Mouse (Mus musculus): ENCODE data around the gene Tnfrsf14. TPM values are rescaled to one million over a fixed set of nuclear protein-coding genes. Genes with fewer than 3 reads are reported as not detected.

Tnfrsf14 gene
- polyA plus RNA-seq (2012; rRNA removed), result 0.70 and 1.0 TPM in 2 replicates

DNA sequence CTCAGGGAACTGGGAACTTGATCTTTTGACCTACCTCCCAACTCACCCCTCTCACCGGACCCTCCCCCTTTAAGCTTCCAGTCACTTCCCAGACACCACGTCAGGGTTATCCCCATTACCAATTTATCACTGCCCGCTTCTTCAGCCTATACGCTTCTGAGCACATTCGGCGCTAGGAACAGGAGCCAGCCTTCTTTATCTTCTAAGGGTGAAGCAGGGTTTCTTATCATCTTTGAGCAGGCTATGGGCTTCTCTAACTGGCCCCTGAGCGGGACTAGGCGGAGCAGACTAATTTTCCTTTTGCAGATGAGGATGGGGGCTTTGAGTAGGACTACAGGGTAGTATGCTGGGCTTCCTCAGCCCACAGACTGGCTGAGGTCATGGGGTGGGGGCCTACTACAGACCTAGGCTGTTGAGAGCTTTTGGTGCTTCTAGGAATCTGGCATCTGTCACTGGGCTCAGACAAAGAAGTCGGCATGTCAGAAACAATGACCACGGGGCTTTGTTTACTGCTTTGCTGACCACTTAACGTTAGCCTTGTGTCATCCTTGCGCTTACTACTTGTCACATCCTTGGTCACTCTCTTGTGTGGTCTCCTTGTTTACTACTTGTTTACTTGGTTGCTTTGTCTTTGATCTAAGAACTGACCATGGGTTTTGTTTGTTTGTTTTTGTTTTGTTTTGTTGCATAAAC lies at the start of gene Tnfrsf14:
Gene Tnfrsf14 (minus strand): TSS at position 169 of the 693 bp plus-strand sequence.
- peak within 1 kb of the TSS; percentile 21; the same call in 1 of the 2 replicates for H3K27ac ChIP-seq (ENCODE audit: control insufficient read depth, insufficient read depth, low read depth, low read length)
- peak within 1 kb of the TSS; percentile 7; the same call in 1 of the 2 replicates for H3K4me3 ChIP-seq (ENCODE audit: control insufficient read depth, low read depth, low read length)

DNA sequence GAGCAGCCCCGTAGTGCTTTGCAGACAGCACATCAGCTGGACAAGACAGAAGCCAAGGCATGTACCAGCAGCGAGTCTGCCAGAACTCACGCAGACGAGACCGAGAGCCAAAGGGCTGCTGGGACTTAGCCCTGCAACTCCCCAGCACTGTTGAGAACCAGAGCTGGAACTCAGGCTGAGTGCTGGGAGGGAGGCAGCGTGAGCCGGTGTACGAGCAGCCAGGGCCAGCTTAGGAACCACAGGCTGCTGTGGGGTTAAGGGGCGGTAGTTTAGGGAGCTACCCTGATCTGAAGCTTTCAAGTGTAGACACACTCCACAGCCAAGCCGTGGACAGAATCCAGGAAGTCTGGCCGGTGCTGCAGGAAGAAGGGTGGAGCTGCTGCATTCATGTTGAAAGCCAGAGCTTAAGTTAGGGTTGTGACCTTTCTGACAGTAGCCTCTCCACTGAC lies 45.8 kb upstream of the Tnfrsf14 start:
- Histone ChIP-seq H3K36me3 (ENCODE audit: control insufficient read depth, insufficient read depth, low read length) (no peaks in the 10 kb centered on the region; the same call in 1 of the 2 replicates), H3K4me1 (ENCODE audit: control insufficient read depth, insufficient read depth, low read length) (no peaks in the 10 kb centered on the region), H3K27ac (ENCODE audit: control insufficient read depth, insufficient read depth, low read depth, low read length) (no peak overlapping the region), H3K4me3 (ENCODE audit: control insufficient read depth, low read depth, low read length) (no peak overlapping the region), H3K27me3 (ENCODE audit: control insufficient read depth, insufficient read depth, low read length) (no peaks in the 10 kb centered on the region)
- TF ChIP-seq CTCF (IDR thresholded peaks at IDR 0.05; ENCODE audit: control insufficient read depth, insufficient read depth, insufficient replicate concordance, low read depth, low read length) (no peak), POLR2A (IDR thresholded peaks at IDR 0.05; ENCODE audit: control insufficient read depth, low read depth, low read length) (no peak)

More for the DNA sequence above, at the start of gene Tnfrsf14:
- no peak for TF ChIP-seq CTCF (IDR thresholded peaks at IDR 0.05; ENCODE audit: control insufficient read depth, insufficient read depth, insufficient replicate concordance, low read depth, low read length)
- no peak for TF ChIP-seq POLR2A (IDR thresholded peaks at IDR 0.05; ENCODE audit: control insufficient read depth, low read depth, low read length)
- H3K4me1 ChIP-seq (ENCODE audit: control insufficient read depth, insufficient read depth, low read length), result no peaks in the 10 kb centered on the region
- H3K36me3 ChIP-seq (ENCODE audit: control insufficient read depth, insufficient read depth, low read length), result no peaks in the 10 kb centered on the region
- no peaks in the 10 kb centered on the region for H3K27me3 ChIP-seq (ENCODE audit: control insufficient read depth, insufficient read depth, low read length)

DNA sequence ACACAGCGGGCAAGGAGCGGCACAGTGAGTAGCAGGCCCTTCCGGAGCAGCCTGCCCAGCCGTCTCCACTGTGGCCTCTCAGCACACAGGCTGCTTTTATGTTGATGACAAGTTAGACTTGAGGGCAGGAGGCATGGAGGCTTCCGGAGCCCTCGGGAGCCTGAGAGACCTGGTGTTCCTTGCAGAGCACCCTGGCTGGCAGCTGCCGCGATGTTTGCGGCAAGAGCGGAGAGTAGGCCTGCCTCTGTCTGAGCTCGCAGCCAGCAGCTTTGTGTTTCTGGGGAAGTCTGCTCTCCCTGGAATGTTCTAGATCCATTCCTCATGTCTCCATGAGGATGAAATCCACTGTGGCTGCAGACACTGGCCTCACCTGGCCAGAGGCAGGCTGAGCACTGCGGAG lies 44.2 kb upstream of the Tnfrsf14 start:
- Histone ChIP-seq H3K36me3 (ENCODE audit: control insufficient read depth, insufficient read depth, low read length) (no peaks in the 10 kb centered on the region; the same call in 1 of the 2 replicates), H3K27me3 (ENCODE audit: control insufficient read depth, insufficient read depth, low read length) (no peaks in the 10 kb centered on the region), H3K4me3 (ENCODE audit: control insufficient read depth, low read depth, low read length) (no peak overlapping the region), H3K27ac (ENCODE audit: control insufficient read depth, insufficient read depth, low read depth, low read length) (no peak overlapping the region), H3K4me1 (ENCODE audit: control insufficient read depth, insufficient read depth, low read length) (no peaks in the 10 kb centered on the region)
- TF ChIP-seq POLR2A (IDR thresholded peaks at IDR 0.05; ENCODE audit: control insufficient read depth, low read depth, low read length), result no peak
- TF ChIP-seq CTCF (IDR thresholded peaks at IDR 0.05; ENCODE audit: control insufficient read depth, insufficient read depth, insufficient replicate concordance, low read depth, low read length), result no peak

DNA sequence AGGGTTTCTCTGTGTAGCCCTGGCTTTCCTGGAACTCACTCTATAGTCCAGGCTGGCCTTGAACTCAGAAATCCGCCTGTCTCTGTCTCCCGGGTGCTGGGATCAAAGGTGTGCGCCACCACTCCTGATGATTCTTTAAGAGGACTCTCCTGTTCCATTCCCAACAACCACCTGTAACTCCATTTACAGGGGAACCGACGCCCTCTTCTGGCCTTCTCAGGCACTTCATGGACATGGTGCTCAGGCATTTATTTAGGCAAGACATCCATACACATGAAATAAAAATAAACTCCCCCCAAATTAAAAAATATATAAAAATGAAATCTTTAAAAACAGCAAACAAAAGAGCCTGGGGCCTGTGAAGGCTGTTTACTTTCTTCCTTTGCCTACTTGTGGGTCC lies 38.8 kb upstream of the Tnfrsf14 start:
- Histone ChIP-seq H3K27me3 (ENCODE audit: control insufficient read depth, insufficient read depth, low read length) (no peaks in the 10 kb centered on the region), H3K4me3 (ENCODE audit: control insufficient read depth, low read depth, low read length) (no peak overlapping the region), H3K4me1 (ENCODE audit: control insufficient read depth, insufficient read depth, low read length) (peaks cover 14% of the 10 kb centered on the region), H3K27ac (ENCODE audit: control insufficient read depth, insufficient read depth, low read depth, low read length) (no peak overlapping the region), H3K36me3 (ENCODE audit: control insufficient read depth, insufficient read depth, low read length) (no peaks in the 10 kb centered on the region; the same call in 1 of the 2 replicates)
- TF ChIP-seq CTCF (IDR thresholded peaks at IDR 0.05; ENCODE audit: control insufficient read depth, insufficient read depth, insufficient replicate concordance, low read depth, low read length) (no peak), POLR2A (IDR thresholded peaks at IDR 0.05; ENCODE audit: control insufficient read depth, low read depth, low read length) (no peak)

DNA sequence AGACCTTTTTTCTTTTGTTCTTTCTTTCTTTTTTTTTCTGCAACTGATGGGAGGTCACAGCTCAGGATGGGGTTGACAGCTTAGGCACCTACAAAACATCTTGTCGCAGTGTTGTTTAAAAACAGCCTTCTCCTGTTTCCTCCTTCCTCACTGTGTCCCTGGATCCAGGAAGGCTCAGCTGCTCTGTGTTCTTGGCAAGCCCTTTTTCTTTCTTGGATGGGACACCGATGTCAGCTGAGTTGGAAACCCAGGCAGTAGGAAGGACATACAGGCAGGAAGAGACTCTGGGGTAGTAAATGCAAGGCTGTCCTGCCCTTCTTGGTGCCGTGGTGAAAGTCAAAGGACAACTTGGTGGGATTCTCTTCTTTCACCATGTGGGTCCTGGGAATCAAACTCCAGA lies 37.5 kb upstream of the Tnfrsf14 start:
- H3K27ac ChIP-seq (ENCODE audit: control insufficient read depth, insufficient read depth, low read depth, low read length), result no peak overlapping the region
- H3K36me3 ChIP-seq (ENCODE audit: control insufficient read depth, insufficient read depth, low read length), result no peaks in the 10 kb centered on the region; the same call in 1 of the 2 replicates
- H3K4me1 ChIP-seq (ENCODE audit: control insufficient read depth, insufficient read depth, low read length), result peaks cover 26% of the 10 kb centered on the region
- 0 out of 2 replicates have a peak, but pooled peaks cover 2% of the 10 kb centered on the region for H3K27me3 ChIP-seq (ENCODE audit: control insufficient read depth, insufficient read depth, low read length)
- TF ChIP-seq CTCF (IDR thresholded peaks at IDR 0.05; ENCODE audit: control insufficient read depth, insufficient read depth, insufficient replicate concordance, low read depth, low read length), result no peak
- no peak for TF ChIP-seq POLR2A (IDR thresholded peaks at IDR 0.05; ENCODE audit: control insufficient read depth, low read depth, low read length)
- no peak overlapping the region for H3K4me3 ChIP-seq (ENCODE audit: control insufficient read depth, low read depth, low read length)

DNA sequence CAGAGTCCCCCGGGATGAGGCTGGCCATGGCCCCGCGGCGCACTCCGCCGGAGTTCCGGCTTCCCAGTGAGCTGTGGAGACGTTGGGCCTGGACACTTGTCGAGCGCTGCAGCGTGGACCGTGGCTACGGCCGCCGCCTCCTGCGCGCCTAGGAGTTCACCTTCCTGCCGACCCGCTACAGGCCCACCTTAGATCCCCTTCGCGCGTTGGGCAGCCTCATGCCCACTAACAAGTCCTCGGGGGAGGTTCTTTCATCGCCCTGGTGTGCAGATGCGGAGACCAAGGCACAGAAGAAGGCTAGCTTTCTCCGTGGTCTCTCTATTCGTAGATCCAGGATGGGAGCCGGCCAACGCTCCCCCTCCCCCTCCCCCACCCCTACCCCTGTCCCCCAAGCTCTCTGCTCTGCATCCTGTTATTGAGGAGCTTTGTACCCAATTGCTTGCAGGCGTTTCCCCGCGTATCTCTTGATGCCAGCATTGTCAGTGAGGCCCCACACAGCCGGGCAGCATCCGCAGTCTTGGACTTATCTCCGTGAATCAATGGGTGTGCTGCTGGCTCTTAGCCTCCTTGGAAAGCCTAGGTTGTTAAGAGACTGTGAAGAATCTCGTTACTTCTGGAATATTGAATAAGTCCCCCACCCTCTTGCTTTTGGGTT lies 36.3 kb upstream of the Tnfrsf14 start:
- Histone ChIP-seq H3K4me1 (ENCODE audit: control insufficient read depth, insufficient read depth, low read length) (peaks cover 36% of the 10 kb centered on the region), H3K27me3 (ENCODE audit: control insufficient read depth, insufficient read depth, low read length) (0 out of 2 replicates have a peak, but pooled peaks cover 2% of the 10 kb centered on the region), H3K27ac (ENCODE audit: control insufficient read depth, insufficient read depth, low read depth, low read length) (peak overlapping the region; percentile 89), H3K36me3 (ENCODE audit: control insufficient read depth, insufficient read depth, low read length) (no peaks in the 10 kb centered on the region), H3K4me3 (ENCODE audit: control insufficient read depth, low read depth, low read length) (peak overlapping the region; percentile 94)
- no peak for TF ChIP-seq CTCF (IDR thresholded peaks at IDR 0.05; ENCODE audit: control insufficient read depth, insufficient read depth, insufficient replicate concordance, low read depth, low read length)
- no peak for TF ChIP-seq POLR2A (IDR thresholded peaks at IDR 0.05; ENCODE audit: control insufficient read depth, low read depth, low read length)

DNA sequence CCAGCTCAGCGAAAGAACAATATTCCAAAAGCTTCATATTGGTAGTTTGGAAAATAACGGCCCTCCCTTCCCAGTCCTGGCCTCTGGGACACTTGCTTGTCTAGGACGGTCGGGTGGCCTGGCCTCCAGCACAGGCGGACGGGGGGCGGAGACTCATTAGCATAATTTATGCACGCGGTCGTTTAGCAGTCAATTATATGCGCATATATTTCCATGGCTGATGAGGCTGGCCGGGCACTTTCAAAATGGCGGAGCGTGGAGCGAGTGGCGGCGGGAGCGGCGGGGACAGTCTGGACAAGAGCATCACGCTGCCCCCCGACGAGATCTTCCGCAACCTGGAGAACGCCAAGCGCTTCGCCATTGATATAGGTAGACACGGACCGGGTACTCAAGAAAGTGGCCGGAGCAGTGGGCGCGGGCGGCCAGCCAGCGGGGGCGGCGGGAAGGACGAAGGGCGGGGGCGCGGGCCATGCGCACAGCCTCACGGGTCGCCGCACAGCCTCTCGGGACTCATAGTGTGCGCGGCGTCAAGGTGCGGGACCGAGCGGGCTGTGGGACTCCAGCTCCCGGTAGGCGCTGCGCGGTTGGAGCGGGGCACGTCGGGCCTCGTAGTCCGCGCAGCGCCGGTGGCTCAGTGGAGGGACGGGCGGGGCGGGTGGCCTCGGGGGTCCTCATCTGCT lies 35.7 kb upstream of the Tnfrsf14 start, which contains the start of gene Pank4:
Gene Pank4 (plus strand): TSS at position 223 of the 680 bp plus-strand sequence.
- TF ChIP-seq POLR2A (IDR thresholded peaks at IDR 0.05; ENCODE audit: control insufficient read depth, low read depth, low read length) (peak; percentile 60; the same call in 1 of the 2 replicates), CTCF (IDR thresholded peaks at IDR 0.05; ENCODE audit: control insufficient read depth, insufficient read depth, insufficient replicate concordance, low read depth, low read length) (no peak)
- Histone ChIP-seq H3K36me3 (ENCODE audit: control insufficient read depth, insufficient read depth, low read length) (no peaks in the 10 kb centered on the region), H3K4me3 (ENCODE audit: control insufficient read depth, low read depth, low read length) (peak within 1 kb of the TSS; percentile 94)

More for the DNA sequence above, 35.7 kb upstream of the Tnfrsf14 start, which contains the start of gene Pank4:
- H3K4me1 ChIP-seq (ENCODE audit: control insufficient read depth, insufficient read depth, low read length), result peaks cover 36% of the 10 kb centered on the region
- 0 out of 2 replicates have a peak, but pooled peaks cover 2% of the 10 kb centered on the region for H3K27me3 ChIP-seq (ENCODE audit: control insufficient read depth, insufficient read depth, low read length)
- H3K27ac ChIP-seq (ENCODE audit: control insufficient read depth, insufficient read depth, low read depth, low read length), result peak within 1 kb of the TSS; percentile 89

Measured in testis, adult 2 months (tissue).